Mouse (Mus musculus) layer of hippocampus, postnatal 25 days (tissue): ENCODE measurements at regions not wholly inside any gene's neighbourhood (a gene's known extent, or its start where the extent isn't known, plus 50 kb on each side); places are given as distances from the start of the nearest gene placed in this dataset.

Source experiments
- DNase-seq, 2 experiments: peaks; one replicate each; pipeline ENCODE4 v3.0.0; 2022; ENCODE audit warnings: mixed read lengths in 2 of 2, low spot score in 1 of 2; ENCODE audit errors: extremely low spot score in 1 of 2

DNA sequence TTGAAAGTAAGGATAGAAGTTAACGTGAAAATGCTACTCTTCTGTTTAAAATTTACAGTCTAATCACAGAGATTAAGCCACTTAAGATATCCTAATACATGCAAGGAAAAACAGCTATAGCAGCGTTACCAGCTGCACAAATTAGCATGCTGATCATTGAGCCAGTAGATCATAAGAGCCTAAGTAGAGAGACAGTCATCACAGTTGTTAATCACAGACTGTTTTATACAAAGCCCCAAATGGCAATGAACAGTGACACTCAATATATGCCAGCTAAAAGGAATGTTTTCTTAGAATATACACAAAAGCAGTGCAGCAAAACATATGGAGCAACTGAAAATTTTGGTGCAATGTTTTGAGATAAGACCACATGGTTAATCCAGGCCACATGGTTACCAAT lies 64.7 kb upstream of the Ppp1r3a start:
- no peak for DNase-seq

DNA sequence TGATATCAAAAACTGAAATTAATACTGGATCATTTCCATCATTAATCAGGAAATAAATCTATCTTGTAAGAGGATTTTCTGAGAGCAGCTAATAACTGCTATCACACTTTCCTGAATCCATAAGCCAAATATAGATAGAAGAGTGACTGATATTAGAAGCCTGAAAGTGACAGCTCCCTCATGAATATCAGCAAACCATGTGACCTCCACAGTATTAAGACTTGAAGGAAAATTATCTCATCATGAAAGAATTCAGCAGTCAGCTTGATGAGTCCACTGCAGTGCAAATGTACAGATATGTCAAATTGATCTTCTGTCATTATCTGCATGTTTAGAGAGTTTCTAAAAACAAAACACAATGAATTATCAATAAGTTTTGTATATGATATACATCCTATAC lies 69.7 kb upstream of the Ppp1r3a start:
- no peak for DNase-seq

DNA sequence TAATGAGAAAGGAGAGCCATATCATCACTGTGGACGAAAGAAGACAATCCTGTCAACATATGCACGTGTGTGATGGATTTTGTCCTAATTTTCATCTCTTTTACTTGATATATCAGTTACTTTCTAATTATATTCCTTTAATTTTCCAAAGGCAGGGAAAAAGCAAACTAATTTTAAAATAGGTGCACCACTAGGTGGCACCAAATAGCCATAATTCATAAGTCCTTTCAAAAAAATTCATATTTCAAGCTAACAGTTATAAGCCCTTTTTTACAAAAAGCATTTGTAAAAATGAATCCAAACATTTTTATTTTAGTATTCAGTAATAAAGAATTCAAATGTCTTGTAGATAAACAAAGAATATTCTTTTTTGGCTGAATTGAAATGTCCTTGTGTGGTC lies 62.2 kb upstream of the Foxp2 start:
- peak in 1 of 2 experiments; percentile 17 for DNase-seq
